Mouse (Mus musculus) embryonic facial prominence, embryonic 14.5 days (tissue): ENCODE measurements around the gene Dnajc7. TPM values are rescaled to one million over a fixed set of nuclear protein-coding genes. Genes with fewer than 3 reads are reported as not detected.
A peak's percentile ranks its signal among the peaks of the same experiment; 100 is the strongest.

ENCODE experiments used
- ATAC-seq: fragments of 200-750 bp; cut with Nextera tagmentation; 2 replicates; pipeline ENCODE4 v1.8.0; 2017; ENCODE audit warnings: low read depth, moderate number of reproducible peaks, moderate TSS enrichment
- DNase-seq: peaks from one replicate; pipeline ENCODE4 v3.0.0-alpha.2; 2015; ENCODE audit warnings: low spot score
- H3K27ac ChIP-seq: fragments of 300-500 bp; sonication (generic); replicated peaks from 2 replicates; pipeline ENCODE4 v1.5.1; 2014; ENCODE audit warnings: low read depth, mild to moderate bottlenecking, low read length, moderate library complexity
- H3K27me3 ChIP-seq: fragments of 300-500 bp; sonication (generic); replicated peaks from 2 replicates; pipeline ENCODE4 v1.6.1; 2014; ENCODE audit warnings: low read length; ENCODE audit not compliant: control insufficient read depth, insufficient read depth
- H3K36me3 ChIP-seq: fragments of 300-500 bp; sonication (generic); 2 replicates; pipeline ENCODE4 v1.6.1; 2014; ENCODE audit warnings: low read length, mixed read lengths; ENCODE audit not compliant: control insufficient read depth, insufficient read depth
- H3K4me1 ChIP-seq: fragments of 300-500 bp; sonication (generic); 2 replicates; pipeline ENCODE4 v1.6.1; 2014; ENCODE audit warnings: antibody characterized with exemption, low read length; ENCODE audit not compliant: control insufficient read depth, insufficient read depth
- H3K4me2 ChIP-seq: fragments of 300-500 bp; sonication (generic); 2 replicates; pipeline ENCODE4 v1.6.1; 2014; ENCODE audit warnings: low read depth, mild to moderate bottlenecking, low read length, moderate library complexity, mixed read lengths
- H3K4me3 ChIP-seq: fragments of 300-500 bp; sonication (generic); 2 replicates; pipeline ENCODE4 v1.5.1; 2014; ENCODE audit warnings: low read depth, mild to moderate bottlenecking, low read length
- H3K9ac ChIP-seq: fragments of 300-500 bp; sonication (generic); 2 replicates; pipeline ENCODE4 v1.6.1; 2014; ENCODE audit warnings: low read depth, mild to moderate bottlenecking, low read length, moderate library complexity, mixed read lengths
- H3K9me3 ChIP-seq: fragments of 300-500 bp; sonication (generic); 2 replicates; pipeline ENCODE4 v1.6.1; 2016; ENCODE audit warnings: low read length; ENCODE audit not compliant: control insufficient read depth
- WGBS: fragments of 180-500 bp; shearing (Covaris S2); extraction: QIAGEN DNeasy Blood & Tissue Kit; methylation state at CpG from one replicate; pipeline ENCODE4 v1.1.7; 2014; 5-methylcytosine and 5-hydroxymethylcytosine counted together
- polyA plus RNA-seq: library from polyadenylated mRNA; unstranded; fragments of >200 nt; fragmentation: Nextera tagmentation; extraction: Ambion mirVana; gene quantifications from 2 replicates; pipeline ENCODE4 v1.2.1, GENCODE M21; 2014

Gene Dnajc7
- polyA plus RNA-seq, 1 experiment from 2014 or later, result 58.2 TPM

DNA sequence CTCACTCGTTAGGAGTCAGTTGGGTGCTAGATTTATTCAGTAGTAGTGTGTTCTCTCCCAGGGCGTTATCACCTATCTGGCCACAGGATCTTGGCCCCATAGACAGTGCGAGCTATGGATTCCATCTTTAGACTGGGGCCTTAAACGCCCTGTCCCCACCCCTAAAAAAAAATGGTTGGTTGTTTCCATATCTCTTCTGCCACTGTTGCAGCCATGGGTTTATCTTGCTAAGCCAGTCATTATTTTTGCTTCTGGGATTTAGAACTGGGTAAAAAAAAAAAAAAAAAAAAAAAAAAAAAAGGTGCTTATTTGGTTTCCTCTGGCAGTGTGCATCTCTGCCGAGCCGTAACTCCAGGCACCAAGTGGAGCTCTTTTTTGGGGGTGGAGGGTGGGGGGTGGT, 55.3 kb downstream of the Dnajc7 start:
- DNase-seq (no peak), ATAC-seq (no peak)
- WGBS, result 86% methylated on average over 6 of the region's 6 CpGs
- Histone ChIP-seq H3K27me3 (no peaks in the 10 kb centered on the region), H3K9me3 (no peaks in the 10 kb centered on the region), H3K4me1 (no peaks in the 10 kb centered on the region), H3K27ac (no peak overlapping the region), H3K36me3 (no peaks in the 10 kb centered on the region), H3K9ac (no peak overlapping the region), H3K4me2 (no peak overlapping the region), H3K4me3 (no peak overlapping the region)

DNA sequence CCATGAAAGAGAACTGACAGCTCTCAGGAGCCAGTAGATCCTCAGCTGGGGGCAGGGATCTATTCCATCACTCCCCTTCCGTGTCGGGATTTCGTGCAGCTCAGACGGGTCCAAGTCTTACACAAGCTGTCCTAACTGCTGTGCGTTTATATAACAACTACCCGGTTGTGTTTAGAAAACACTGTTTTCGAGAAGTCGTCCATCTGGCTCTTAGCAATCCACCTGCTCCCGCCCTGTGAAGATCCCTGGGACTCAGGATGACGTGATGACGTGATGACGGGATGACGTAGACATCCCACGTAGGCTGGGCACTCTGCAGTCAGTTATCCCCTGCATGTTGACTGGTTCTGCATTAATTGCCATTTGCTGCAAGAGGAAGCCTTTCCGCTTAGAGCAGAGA, 55.7 kb downstream of the Dnajc7 start:
- H3K27ac ChIP-seq, result no peak overlapping the region
- H3K4me2 ChIP-seq, result no peak overlapping the region
- H3K9ac ChIP-seq, result no peak overlapping the region
- no peaks in the 10 kb centered on the region for H3K36me3 ChIP-seq
- WGBS, result 73% methylated on average over 15 of the region's 15 CpGs
- no peaks in the 10 kb centered on the region for H3K9me3 ChIP-seq
- H3K4me3 ChIP-seq, result no peak overlapping the region
- ATAC-seq, result no peak
- no peaks in the 10 kb centered on the region for H3K4me1 ChIP-seq
- DNase-seq, result no peak
- H3K27me3 ChIP-seq, result no peaks in the 10 kb centered on the region

DNA sequence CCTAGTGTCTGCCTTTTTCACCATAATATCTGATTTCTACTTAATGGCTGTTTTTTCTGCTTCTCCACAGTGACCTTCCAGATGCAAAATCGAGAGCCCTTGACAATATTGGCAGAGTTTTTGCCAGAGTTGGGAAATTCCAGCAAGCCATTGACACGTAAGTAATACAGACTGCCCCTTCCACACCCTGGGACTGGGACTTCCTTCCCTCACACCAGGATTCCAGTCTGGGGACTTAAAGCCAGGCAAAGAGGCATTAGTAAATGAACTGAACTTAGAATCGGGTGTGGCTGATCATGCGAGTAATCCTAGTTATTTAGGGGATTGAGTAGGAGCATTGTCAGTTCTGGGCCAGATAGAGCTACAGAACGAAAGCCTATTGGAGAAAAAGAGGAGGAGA, 58.2 kb downstream of the Dnajc7 start:
- no peak overlapping the region for H3K4me3 ChIP-seq
- H3K4me2 ChIP-seq, result no peak overlapping the region
- H3K4me1 ChIP-seq, result no peaks in the 10 kb centered on the region
- no peaks in the 10 kb centered on the region for H3K27me3 ChIP-seq
- H3K9ac ChIP-seq, result no peak overlapping the region
- H3K9me3 ChIP-seq, result no peaks in the 10 kb centered on the region
- DNase-seq (no peak), ATAC-seq (no peak)
- WGBS, result 46% methylated on average over 5 of the region's 5 CpGs
- no peaks in the 10 kb centered on the region for H3K36me3 ChIP-seq
- no peak overlapping the region for H3K27ac ChIP-seq

DNA sequence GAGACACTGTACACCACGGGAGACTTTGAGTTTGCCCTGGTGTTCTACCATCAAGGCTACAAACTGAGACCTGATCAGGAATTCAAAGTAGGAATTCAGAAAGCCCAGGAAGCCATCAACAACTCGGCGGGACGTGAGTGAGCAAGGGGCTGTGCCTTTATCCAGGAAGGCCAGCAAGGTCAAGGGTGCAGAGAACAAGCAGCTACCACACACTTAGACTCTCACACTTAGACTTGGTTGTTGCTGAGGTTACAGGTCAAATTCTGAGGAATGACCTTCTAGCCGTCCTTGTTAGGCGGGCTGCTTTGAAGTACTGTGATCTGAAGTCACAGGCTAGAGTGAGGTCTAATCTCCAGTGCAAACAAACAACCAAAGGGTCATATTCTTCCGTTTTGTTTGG, 60.5 kb downstream of the Dnajc7 start:
- Histone ChIP-seq H3K4me3 (no peak overlapping the region), H3K9ac (no peak overlapping the region), H3K27ac (no peak overlapping the region), H3K9me3 (no peaks in the 10 kb centered on the region), H3K27me3 (no peaks in the 10 kb centered on the region), H3K4me2 (no peak overlapping the region), H3K4me1 (no peaks in the 10 kb centered on the region), H3K36me3 (no peaks in the 10 kb centered on the region)
- ATAC-seq (no peak), DNase-seq (no peak)
- WGBS, result 31% methylated on average over 7 of the region's 7 CpGs

GRCm38 (mm10) chr11:100557563-100557962, 62.4 kb downstream of the Dnajc7 start:
- no peaks in the 10 kb centered on the region for H3K4me1 ChIP-seq
- 72% methylated on average over 3 of the region's 3 CpGs for WGBS
- H3K27ac ChIP-seq, result no peak overlapping the region
- no peak overlapping the region for H3K9ac ChIP-seq
- H3K4me2 ChIP-seq, result no peak overlapping the region
- H3K4me3 ChIP-seq, result no peak overlapping the region
- H3K9me3 ChIP-seq, result no peaks in the 10 kb centered on the region
- H3K27me3 ChIP-seq, result no peaks in the 10 kb centered on the region
- ATAC-seq (no peak), DNase-seq (no peak)
- H3K36me3 ChIP-seq, result no peaks in the 10 kb centered on the region

- ATAC-seq, result peak; percentile 53; the same call in 1 of the 2 replicates
- Histone ChIP-seq H3K9ac (no peak overlapping the region), H3K4me1 (no peaks in the 10 kb centered on the region), H3K4me3 (no peak overlapping the region), H3K9me3 (no peaks in the 10 kb centered on the region), H3K27ac (no peak overlapping the region), H3K27me3 (no peaks in the 10 kb centered on the region), H3K36me3 (no peaks in the 10 kb centered on the region), H3K4me2 (peak overlapping the region; percentile 35)
- DNase-seq, result peak; percentile 91
- 17% methylated on average over 11 of the region's 11 CpGs for WGBS
Measured at GRCm38 (mm10) chr11:100555583-100555982, 64.4 kb downstream of the Dnajc7 start.

DNA sequence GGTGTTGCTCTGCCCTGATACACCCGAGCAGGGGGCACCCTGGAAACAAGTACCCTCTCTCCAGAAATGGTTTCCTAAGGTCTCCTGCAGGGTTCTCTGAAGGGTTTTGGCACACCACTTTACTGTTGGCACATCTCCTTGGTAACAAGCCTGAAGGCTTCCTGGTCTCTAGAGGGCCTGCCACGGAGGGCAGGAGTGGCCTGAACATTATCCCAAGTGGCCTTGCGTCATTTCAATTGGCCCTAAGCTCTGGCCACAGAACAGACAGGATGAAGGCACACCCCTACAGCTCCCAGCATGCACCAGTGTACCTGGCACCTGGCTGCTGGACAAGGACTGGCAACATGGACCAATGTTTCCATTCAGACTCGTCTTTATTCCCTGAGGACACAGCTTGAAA, 67.1 kb downstream of the Dnajc7 start:
- Histone ChIP-seq H3K9me3 (no peaks in the 10 kb centered on the region), H3K27ac (no peak overlapping the region), H3K9ac (no peak overlapping the region), H3K36me3 (no peaks in the 10 kb centered on the region), H3K27me3 (no peaks in the 10 kb centered on the region), H3K4me3 (no peak overlapping the region), H3K4me1 (no peaks in the 10 kb centered on the region), H3K4me2 (no peak overlapping the region)
- 82% methylated on average over 4 of the region's 4 CpGs for WGBS
- ATAC-seq (no peak), DNase-seq (no peak)

GRCm38 (mm10) chr11:100550101-100550500, 69.9 kb downstream of the Dnajc7 start:
- DNase-seq, result no peak
- ATAC-seq, result no peak
- Histone ChIP-seq H3K27me3 (no peaks in the 10 kb centered on the region; the same call in 1 of the 2 replicates), H3K4me2 (no peak overlapping the region), H3K9ac (no peak overlapping the region), H3K4me1 (peaks cover 2% of the 10 kb centered on the region; the same call in 1 of the 2 replicates), H3K4me3 (no peak overlapping the region), H3K27ac (no peak overlapping the region), H3K9me3 (no peaks in the 10 kb centered on the region), H3K36me3 (no peaks in the 10 kb centered on the region)
- WGBS, result 65% methylated on average over 6 of the region's 6 CpGs

GRCm38 (mm10) chr11:100549466-100549865, 70.5 kb downstream of the Dnajc7 start:
- WGBS, result 89% methylated on average over 8 of the region's 8 CpGs

More at GRCm38 (mm10) chr11:100549466-100549865, 70.5 kb downstream of the Dnajc7 start:
- no peaks in the 10 kb centered on the region for H3K36me3 ChIP-seq
- H3K4me1 ChIP-seq, result peaks cover 4% of the 10 kb centered on the region; the same call in 1 of the 2 replicates
- no peak overlapping the region for H3K4me2 ChIP-seq
- no peak overlapping the region for H3K27ac ChIP-seq
- DNase-seq, result no peak
- no peak overlapping the region for H3K9ac ChIP-seq
- H3K27me3 ChIP-seq, result no peaks in the 10 kb centered on the region; the same call in 1 of the 2 replicates
- no peak for ATAC-seq
- H3K9me3 ChIP-seq, result no peaks in the 10 kb centered on the region
- no peak overlapping the region for H3K4me3 ChIP-seq
